Mouse (Mus musculus): ENCODE results near the gene Card19.

The Card19 gene

DNA sequence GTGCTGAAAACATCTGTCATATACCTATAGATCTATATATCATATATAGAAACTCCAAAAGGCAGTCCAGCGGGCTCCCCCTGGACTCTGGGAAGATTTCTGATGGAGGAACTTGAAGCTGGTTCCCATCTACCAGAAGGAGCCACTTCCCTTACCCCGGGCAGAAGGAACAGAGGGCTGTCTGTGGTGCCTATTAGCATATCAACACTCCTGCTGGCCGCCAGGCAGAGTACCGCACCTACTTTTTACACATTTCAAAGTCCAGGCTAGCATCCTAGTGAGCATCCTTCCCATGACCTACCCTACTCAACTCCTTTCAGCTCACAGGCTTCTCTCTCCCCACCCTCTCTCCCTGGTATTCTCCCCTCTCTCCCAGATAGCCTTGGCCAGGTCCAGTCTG lies 9.8 kb upstream of the Card19 start:
- DNase-seq (ENCODE audit: low read depth, low spot score), result peak; percentile 45

DNA sequence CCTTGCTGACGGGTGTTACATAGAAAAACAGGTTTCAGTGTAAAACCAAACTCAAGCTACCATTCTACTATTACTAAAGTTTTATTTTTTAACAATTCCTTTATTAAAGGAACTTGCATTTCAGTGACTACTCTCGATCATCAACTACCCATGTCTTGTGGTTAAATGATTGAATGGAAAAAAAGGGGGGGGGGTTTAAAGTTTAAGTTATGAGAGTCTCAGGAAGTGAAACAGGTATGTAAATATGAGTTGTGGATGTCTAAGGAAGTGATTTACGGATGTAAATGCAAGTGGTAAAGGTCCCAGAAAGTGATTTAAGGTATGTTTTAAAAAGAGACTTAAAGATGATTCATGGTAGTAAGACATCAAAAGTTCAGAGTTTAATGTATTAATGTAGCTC lies 9.3 kb upstream of the Card19 start:
- no peak for DNase-seq (ENCODE audit: low read depth, low spot score)

DNA sequence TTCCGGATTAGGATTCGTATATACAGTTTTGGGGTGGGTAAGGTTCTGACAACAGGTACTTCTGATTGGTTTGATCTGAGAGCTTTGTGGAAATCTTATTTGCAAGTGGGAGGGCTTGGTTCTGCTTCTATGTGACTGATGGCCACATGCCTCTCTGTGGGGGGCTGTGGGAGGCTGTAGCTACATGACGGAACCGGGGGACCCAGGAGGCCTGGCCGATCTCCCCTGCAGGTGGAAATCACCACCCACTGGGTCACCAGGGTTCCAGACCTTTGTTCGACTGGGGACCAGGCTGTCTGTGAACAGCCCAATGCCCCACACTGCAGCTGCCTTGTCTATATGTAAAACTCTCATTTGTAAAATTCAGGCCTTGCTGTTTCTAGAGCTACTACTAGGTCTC lies 8.9 kb upstream of the Card19 start:
- DNase-seq (ENCODE audit: low read depth, low spot score), result no peak

DNA sequence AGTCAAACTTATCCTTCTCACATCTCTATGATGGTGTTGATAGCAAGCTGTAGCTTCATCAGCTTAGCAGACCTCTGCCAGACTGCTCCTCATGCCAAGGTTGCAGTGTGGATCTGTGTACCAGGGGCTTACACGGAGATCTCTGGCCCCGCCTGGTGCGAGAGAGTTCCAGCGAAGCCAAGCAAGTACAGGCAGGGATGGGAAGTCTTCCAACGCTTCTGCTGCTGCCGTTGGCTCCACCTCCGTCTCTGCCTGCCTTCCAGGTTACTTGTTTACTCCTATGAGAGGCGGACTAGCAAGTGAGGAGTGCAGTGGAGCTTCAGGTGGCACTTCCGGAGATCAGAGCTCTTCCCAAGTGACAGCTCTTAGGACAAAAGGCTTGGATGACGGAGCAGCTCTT lies 8.5 kb upstream of the Card19 start:
- DNase-seq (ENCODE audit: low read depth, low spot score), result peak; percentile 49

DNA sequence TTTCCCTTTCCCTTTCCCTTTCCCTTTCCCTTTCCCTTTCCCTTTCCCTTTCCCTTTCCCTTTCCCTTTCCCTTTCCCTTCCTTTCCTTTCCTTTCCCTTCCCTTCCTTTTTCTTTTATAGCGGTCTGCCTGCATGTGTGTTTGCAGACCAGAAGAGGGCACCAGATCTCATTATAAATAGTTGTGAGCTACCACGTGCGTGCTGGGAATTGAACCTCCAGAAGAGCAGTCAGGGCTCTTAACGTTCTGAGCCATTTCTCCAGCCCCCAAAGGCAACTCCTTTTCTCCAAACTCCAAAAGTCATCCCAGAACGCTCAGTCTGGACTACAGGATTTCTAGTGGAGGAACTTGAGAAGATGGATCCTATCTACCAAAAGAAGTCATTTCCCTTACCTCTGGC lies 5.1 kb upstream of the Card19 start:
- peak; percentile 74 for DNase-seq (ENCODE audit: low read depth, low spot score)

DNA sequence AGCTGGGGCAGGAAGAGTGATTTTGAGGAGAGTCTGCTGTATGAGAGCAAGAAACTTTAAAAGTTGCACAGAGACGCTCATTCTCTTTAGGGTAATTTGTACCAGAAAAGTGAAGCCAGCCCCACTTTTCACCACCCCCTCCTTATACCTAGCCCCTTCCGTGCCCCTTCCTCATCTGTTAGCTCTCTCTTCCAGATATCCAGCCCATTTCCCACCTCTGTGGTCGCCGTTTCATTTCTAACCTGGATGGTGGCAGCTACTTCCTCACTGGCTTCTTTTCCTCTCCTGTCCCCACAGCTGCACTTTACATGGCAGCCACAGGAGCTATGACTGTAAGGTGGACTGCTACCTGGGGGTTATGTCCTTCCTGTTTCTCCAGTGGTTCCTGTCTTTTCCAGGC lies 3.5 kb upstream of the Card19 start:
- no peak for DNase-seq (ENCODE audit: low read depth, low spot score)

DNA sequence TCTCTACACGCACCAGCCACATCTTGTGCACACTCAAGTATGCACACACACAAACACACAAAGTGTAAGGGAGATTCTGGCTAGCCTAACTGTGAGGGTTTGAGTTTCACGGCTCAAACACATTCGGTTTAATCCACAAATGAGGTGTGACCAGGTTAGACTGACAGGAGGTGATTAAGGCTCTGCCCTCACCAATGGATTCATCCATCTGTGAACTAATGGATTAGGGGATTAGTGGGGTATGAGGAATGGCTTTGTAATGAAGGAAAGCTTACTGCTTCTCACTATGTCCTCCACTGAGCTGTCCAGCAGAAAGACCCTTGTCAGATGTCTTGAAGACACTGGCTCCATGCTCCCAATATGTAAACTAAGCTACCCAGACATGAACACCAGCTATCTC lies 2.8 kb upstream of the Card19 start:
- no peak for DNase-seq (ENCODE audit: low read depth, low spot score)

DNA sequence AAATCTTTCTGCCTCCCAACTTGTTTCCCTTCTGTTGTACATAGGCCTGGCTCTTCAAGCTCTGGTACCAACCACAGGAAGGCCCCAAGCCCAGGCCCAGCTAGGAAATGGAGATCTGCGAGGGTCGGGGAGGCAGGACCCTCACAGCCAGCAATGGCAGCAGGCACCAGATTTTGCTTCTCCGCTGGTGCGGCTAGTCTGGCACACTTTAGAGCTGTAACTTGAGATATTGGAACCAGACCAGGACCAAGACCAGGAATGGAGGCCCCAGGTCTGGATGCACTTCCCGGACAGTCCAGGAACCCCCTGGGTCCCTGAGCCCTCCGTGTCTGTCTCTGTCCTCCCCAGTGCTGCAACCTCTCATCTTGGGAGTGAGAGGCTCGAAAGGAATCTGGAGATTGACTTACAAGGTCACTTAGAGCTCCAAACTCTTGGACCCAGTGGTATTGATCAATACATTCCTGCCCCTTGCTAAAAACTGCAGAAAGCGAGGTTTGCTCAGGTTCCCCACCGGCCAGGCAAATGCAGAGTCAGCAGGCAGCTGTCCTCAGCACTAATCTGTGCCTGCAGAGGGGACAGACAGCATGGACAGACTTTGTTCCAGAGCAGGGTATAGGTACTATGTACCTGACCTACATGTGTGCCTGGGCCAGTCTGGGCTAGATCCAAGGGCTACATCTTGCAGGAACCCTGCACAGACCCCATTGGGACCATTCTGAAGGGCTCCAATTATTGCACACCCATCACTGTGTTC lies 1.1 kb upstream of the Card19 start:
- no peak for DNase-seq (ENCODE audit: low read depth, low spot score)

DNA sequence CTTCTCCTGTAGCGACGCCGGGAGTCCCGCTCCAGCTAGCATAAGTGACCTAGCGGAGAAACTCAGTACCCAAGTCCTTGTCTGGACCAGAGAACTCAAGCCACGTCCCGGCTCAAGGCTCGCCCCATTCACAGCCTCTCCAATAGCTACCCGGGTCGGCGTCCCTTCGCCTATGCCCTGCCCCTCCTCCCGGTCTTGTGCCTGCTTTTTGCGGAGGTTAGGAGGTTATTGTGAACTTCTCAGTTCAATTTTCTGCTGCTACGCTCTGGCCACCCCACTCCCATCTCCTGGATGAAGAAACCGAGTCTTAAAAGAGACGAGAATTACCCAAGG lies 349 bp upstream of the Card19 start:
- no peak for DNase-seq (ENCODE audit: low read depth, low spot score)

DNA sequence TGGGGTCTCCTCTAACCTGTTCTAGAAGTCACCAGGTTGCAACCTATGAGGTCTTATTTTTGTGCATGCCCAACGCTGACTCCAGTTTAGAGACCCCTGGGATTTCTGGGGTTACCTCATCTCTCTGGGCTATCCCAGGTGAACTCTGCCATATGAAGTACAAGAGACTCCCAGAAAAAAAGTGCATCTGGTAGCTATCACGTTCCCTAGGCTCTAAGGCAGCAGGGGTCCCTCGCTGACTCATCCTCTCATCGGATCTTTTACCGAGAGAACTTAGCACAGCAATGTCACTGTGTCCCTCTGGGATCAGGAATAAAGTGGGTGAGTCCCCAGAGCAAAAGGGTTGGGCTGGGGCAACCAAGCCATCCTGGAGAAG lies 721 bp downstream of the Card19 start:
- no peak for DNase-seq (ENCODE audit: low read depth, low spot score)

DNA sequence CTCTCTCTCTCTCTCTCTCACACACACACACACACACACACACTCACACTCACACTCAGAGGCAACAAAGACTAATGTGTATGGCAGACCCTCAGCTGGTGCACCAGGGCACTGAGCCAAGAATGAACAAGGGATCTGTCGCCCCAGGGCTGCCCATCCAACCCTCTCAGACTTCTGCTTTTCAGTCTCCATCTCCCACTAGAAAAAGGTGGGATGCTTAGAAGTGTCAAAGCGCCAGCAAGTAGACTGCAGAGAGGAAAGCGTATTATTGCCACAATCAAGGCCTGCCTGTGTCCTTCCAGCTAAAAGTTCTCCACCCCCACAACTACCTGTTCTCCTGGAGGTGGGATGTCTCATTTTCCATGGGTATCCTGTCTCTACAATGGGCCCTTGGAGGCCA lies 1.4 kb downstream of the Card19 start:
- DNase-seq (ENCODE audit: low read depth, low spot score), result no peak

DNA sequence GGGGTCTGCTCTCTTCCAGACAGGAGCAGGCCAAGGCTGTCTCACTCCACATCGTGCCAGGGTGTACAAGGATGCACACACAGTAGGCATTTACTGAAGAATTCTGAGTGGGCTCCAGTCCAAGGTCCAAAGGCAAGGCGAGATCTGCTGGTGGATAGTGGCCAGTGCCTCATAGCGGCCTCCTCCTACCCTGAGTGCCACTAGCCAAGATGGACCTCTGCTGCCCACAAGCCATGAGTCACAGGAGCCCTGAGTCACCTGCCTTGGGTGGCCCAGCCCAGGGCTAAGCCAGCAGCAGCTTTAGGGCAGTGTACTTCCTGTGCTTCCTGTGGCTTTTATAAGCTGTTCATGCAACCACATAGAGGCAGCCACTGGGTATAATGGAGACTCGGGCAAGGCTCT lies 2.3 kb downstream of the Card19 start:
- DNase-seq (ENCODE audit: low read depth, low spot score), result no peak

DNA sequence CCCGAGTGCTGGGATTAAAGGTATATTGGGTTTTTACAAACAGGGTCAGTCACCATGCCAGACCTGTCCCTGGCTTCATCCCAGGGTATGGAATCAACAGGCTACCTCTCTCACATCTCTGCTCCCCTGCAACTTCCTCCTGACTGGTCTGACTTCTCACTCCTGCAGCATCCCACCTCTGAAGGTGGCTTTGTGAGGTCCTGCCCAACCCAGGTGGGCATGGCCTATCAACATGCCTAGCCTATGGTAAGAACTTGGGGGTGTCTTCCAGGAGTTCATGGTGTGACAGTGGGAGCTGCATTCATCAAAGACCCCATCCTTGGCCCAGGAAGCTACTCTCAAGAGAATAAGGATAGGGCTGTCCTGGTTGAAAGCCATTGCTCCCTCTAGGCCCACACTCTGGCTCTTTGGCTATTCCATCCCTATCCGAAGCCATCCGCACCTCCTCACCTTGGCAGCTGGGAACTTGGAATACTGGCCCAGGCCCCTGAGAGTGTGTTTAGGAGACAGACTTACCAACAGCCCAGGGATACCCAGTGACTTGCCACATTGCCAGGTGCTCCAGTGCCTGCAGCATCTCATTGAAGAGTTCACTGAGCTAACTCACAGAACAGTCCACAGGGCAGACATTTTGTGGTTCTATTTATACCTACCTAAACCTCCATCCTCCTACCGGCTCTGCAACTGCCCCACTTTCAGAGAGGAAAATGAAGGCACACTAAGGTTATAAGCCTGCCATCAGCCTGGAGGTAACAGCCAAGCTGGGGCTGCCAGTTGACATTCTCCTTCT lies 2.9 kb downstream of the Card19 start:
- DNase-seq (ENCODE audit: low read depth, low spot score), result no peak

DNA sequence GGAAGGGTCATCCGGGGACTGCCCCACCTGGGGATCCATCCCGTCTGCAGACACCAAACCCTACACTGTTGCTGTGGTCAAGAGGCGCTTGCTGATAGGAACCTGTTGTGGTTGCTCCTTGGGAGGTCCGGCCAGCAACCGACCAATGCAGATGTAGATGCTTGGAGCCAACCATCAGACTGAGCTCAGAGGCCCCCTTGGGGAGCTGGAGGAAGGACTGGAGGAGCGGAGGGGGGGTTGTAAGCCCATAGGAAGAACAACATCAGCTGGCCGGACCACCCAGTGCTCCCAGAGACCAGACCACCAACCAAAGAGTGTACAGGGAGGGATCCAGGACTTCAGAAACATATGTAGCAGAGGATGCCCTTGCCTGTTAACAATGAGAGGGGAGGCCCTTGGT lies 6.5 kb downstream of the Card19 start:
- DNase-seq (ENCODE audit: low read depth, low spot score), result no peak

DNA sequence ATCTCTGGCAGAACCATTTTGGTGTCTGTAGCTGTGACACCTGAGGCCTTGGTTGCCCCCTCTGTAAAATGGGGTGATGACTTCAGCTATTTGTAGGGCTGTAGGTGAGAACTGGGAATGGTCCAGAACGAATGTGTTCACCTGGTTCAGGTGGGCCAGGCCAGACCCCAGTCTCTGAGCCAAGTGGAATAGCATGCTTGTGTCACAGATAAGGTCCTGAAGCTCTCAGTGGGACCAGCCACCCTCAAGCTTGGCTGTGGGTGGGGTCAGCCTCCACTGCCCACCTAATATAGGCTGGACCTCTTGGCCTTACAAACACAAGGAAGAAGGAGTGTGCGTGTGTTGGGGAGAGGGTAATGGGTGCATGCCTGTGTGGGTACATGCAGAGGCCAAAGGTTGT lies 9.5 kb downstream of the Card19 start:
- DNase-seq (ENCODE audit: low read depth, low spot score), result no peak

DNA sequence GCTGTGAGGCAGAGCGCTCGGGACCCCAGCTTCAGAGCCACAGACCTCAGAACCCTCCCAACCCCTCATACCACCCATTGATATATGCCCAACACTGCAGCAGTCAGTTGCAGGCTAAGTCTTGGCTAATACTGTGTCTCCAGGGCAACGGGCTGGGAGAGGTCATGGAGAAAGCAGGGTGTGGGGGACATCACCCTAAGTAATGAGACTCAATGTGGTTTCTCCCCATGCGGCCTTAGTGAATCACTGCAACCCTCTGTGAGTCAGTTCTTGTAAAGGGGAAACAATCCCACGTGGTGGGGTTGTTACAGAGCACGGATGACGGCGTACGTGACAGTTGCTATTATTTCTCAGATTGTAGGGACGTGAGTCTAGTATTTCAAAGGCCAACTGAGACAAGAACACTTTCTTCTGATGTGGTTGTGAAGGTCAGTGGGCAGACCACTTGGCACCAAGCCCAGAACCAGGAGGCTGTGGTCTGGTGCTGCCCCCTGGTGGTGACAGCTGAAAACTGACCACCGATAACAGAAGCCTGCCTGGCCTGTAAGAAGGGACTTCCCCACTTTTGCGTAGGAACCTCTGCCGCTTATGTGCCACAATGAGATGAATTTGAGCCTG lies 10.3 kb downstream of the Card19 start:
- peak; percentile 79 for DNase-seq (ENCODE audit: low read depth, low spot score)

DNA sequence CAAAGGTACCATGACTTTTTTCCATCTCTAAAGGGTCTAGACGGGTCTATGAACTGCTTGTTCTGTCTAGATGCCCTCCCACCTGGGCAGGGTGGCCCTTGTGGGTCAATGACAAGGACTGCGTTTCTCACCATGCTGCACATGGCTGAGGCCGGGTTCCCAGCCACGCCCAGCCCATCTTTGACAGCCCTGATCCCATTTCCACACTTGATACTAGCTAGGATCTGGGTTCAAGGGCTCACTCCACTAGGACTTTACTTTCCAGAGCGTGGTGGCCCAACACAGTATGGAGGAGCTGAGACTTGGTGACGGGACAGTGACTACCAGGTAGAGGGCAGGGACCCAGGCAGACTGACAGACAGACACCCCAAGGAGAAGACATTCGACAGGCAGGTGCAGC lies 13.3 kb downstream of the Card19 start:
- no peak for DNase-seq (ENCODE audit: low read depth, low spot score)

DNA sequence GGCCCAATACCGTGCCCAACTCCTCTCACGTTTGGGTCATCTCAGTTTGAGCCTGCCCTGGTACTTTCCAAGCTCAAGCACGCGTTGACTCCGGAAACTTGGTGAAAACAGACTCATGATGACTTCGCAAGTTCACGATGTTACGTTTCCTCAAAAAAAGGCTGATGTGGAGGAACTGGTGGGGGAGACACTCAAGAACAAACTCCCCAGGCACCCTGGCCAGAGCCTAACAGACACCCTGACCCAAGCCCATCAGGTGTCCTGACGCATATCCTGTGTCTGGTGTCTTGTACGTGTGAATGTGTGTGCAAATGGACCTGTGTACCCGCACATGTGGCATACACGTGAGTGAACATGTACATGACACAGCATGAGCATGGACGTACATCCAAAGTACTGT lies 15.1 kb downstream of the Card19 start:
- DNase-seq (ENCODE audit: low read depth, low spot score), result no peak

DNA sequence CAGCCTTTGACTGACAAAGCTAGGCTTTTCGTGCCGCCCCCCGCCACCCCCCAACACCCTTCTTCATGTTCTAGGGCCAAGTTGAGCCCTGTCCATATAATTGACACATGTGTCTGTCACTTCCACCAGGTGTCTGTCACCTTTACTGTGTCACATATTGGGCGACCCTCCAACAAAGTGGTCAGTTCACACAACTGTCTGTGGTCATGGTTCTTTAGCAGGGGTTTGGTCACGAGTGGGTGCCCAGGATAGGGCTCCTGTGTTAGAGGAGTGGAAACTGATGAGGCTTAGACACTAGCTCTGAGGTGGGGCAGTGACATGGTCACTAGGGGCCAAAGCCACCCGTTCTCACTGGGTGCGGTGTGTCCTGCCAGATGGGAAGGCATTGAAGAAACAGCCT lies 15.9 kb downstream of the Card19 start:
- DNase-seq (ENCODE audit: low read depth, low spot score), result no peak

DNA sequence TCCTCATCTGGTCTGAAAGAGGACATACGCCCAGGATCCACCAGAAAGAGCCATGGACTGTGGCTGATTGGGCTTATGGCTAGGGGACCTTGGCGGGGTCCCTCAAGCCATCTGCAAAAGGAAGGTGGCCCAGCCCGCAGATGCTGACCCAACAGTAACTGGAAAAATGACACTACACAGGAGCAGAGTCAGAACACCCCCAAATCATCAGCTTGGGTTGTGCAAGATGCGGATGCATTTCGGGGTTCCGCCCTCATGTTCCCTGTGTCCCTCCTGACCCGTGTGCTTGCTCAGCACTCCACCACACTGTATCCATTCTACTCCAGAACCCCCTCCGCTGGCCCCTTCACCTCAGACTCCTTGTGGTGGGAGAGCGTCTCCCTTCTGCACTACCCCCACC lies 17.1 kb downstream of the Card19 start:
- no peak for DNase-seq (ENCODE audit: low read depth, low spot score)

DNA sequence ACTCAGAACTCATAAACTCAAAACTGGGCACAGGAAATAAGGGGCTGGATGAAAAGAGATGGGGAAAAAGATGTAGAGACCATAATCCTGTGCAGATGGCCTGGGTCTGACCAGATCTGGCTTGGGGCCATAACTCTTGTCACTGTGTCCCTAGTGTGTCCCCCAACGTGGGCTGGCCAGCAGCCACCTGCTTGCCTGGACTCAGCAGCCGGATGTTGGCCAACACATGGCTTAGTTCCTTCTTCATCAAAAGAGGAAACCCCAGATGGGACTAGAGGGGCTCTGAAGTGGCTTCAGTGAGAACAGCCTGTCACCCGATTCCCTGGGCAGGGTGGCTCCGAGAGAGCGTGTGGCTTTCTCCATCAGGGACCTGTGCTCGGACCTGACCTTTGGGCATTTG lies 19.1 kb downstream of the Card19 start:
- DNase-seq (ENCODE audit: low read depth, low spot score), result no peak

DNA sequence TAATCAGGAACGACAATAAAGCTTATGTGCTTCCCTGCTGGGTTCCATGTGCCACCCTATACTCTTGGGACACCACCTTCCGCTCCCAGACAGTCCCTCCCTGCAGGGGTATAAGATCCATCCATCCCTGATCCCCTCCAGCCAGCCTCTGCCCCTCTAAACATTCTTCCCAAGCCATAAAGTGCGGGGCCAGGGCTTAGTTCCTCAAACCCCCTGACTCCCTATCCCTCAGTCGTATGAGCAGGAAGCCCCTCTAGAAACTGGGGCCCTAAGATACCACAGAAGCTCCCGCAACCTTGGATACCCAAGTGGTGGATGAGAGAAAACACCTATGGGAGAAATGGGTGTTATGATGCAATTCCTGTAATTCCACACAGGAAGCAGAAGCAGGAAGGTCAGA lies 19.6 kb downstream of the Card19 start:
- DNase-seq (ENCODE audit: low read depth, low spot score), result no peak

DNA sequence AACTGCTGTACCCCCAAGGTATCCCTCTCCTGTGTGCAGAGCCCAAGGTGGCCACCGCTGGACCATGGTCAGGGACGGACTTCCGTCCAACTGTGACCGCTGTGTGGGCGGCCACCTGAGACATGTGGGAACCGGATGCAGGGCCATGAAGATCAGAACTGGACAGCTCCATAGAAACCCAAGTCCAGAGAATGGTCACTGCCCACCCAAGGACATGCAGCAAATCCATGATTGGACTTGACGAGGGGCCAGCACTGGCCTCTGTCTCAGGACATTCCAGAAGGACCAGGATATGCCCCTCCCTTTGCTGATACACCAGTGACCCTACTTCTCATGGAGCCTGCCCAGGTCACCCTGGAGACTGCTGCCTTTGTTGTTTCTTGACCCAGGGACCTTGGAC lies 20.2 kb downstream of the Card19 start:
- no peak for DNase-seq (ENCODE audit: low read depth, low spot score)

All from R1 (cell line).